Mouse (Mus musculus) midbrain, embryonic 15.5 days (tissue): ENCODE measurements around the gene Cpvl. TPM values are rescaled to one million over a fixed set of nuclear protein-coding genes. Genes with fewer than 3 reads are reported as not detected.

Source experiments
- polyA plus RNA-seq: library from polyadenylated mRNA; unstranded; fragments of >200 nt; fragmentation: Nextera tagmentation; extraction: Ambion mirVana; gene quantifications from 2 replicates; pipeline ENCODE4 v1.2.1, GENCODE M21; 2015

Cpvl gene
- polyA plus RNA-seq, 1 experiment from 2014 or later = not detected

Other genes with a start within 250 kb of the Cpvl start
- gene Tril, start 157.8 kb downstream of the Cpvl start, polyA plus RNA-seq = 13.1 and 13.9 TPM in 2 replicates
- 34.0 and 37.5 TPM in 2 replicates for gene Chn2, start 60.9 kb upstream of the Cpvl start, polyA plus RNA-seq